Mouse (Mus musculus): Measurements from ENCODE around the gene Slco4a1.

Slco4a1 gene

GRCm38 (mm10) chr2:180501217-180501967 is 45.3 kb downstream of the Slco4a1 start:
- peak; percentile 58 for DNase-seq (ENCODE audit: low read depth, low spot score)

DNA sequence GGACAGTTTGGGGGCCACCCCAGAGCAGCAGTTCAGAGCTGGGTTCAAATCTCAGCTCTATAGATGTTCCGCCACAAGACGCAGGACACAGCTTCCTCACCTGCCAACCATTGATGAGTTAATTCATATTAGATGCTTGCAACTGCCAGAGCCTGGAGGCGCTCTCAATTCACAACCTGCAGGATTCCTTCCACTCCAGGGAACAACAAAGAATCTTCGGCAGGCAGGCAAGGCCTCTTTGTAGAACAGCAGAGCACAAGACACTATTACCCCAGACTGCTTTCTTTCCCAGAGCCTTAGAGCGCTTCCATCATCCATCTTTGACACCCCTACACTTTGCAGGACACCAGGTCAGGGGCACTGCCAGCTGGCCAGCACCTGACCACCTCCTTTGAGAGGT is 50.2 kb downstream of the Slco4a1 start:
- DNase-seq (ENCODE audit: low read depth, low spot score): no peak

GRCm38 (mm10) chr2:180508455-180509115 is 52.5 kb downstream of the Slco4a1 start:
- DNase-seq (ENCODE audit: low read depth, low spot score): no peak

DNA sequence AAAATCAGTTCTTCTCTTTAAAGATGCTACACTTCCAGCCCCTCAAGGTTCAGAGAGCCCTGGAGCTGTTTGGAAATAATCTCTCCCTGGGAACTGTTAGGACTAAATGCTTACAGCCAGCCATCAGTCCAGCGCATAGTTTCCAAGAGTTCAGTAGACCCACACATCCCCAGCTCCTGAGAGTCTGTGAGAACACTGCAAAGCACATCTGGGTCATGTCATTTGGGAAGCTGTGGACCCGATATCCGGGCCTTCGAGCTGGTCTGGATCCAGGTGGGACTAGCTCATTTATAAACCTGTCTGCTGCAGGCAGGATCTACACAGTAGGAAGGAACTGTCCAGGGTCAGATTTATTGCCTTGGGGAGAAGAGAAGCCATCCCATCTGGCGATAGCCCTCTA is 54.8 kb downstream of the Slco4a1 start:
- no peak for DNase-seq (ENCODE audit: low read depth, low spot score)

GRCm38 (mm10) chr2:180511875-180512661 is 56.0 kb downstream of the Slco4a1 start:
- no peak for DNase-seq (ENCODE audit: low read depth, low spot score)

GRCm38 (mm10) chr2:180513019-180513418 is 57.0 kb downstream of the Slco4a1 start:
- no peak for DNase-seq (ENCODE audit: low read depth, low spot score)

DNA sequence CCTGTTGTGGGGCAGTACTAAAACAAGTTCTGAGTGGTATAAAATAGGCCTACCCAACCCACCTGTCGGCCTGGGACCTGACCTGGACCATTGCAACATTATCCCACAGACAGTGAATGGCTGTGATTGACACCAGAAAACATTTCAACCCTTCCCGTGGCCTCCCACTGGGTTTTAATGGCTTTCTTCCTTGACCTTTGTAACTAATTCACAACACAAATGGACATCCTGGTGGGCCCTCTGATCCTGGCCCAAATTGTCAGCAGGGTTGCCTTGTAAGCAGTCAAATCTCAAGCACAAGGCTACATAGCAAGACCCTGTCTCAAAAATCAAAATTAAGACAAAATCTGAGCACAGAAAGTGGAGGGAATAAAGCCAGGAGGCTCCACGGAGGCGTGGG is 57.8 kb downstream of the Slco4a1 start:
- no peak for DNase-seq (ENCODE audit: low read depth, low spot score)

GRCm38 (mm10) chr2:180521437-180522221 is 65.6 kb downstream of the Slco4a1 start:
- no peak for DNase-seq (ENCODE audit: low read depth, low spot score)

- DNase-seq (ENCODE audit: low read depth, low spot score): no peak
Measured at GRCm38 (mm10) chr2:180522825-180523224, 66.8 kb downstream of the Slco4a1 start.
